Mouse (Mus musculus) neural tube, embryonic 10.5 days (tissue): ENCODE results near the gene Pcbp3.
"Not testable (repeated sequence)": the region's sequence is repeated elsewhere in the genome, so short reads cannot be mapped to it uniquely, and the experiment has no call there.

Experiments
- DNase-seq: peaks from one replicate; pipeline ENCODE4 v3.0.0-alpha.2; 2017; ENCODE audit warnings: low spot score; ENCODE audit errors: extremely low spot score

Gene Pcbp3

DNA sequence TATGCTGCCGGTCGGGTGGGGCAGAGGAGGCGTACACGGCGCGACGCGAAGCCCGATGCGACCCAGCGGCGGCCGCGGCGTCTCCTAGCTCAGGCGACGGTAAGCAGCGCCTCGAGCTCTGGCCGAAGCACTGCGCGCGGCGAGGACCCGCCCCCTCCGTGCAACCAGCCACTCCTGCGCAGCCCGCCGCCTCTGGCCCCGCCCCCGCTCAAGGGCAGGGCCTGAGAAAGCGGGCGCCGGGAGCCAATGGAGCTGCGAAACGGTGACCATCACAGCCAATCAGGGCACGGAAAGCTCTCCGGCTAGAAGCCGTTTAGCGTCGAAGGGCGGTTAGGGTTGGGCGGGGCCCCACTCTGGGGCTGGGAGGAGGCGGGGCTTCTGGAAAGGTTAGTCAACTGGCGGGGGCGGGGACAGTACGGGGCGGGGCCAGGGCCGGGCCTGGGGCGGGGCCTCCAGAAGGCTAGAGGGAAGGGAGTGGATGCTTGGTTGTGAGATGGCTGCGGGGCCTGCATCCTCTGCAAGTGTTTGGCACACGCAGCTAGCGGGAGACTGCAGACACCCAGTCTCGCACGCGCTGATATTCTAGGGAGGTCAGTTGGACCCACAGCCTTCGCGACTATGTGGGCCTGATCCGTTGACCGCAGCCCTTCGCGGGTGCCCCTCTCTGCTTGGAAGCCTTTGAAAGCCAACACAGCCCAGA is at the start of gene Pcbp3:
Gene Pcbp3 (minus strand): TSS at position 98 of the 700 bp plus-strand sequence.
- peak; percentile 98 for DNase-seq

DNA sequence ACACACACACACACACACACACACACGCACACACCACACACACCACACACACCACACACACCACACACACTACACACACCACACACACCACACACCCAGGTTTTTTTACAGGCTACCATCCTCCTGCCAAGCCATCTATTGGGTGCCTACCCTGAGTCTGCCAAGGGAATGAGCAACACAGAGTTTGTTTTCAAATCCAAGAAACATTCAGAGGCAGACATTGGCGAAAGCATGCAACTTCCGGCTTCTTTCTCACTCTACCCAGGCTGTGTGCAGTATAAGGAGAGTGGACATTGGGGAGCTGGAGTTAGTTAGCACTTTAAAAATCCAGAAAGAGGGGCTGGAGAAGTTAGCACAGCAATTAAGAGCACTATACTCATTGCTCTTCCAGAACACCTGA is 47.0 kb upstream of the Pcbp3 start:
- no peak for DNase-seq

DNA sequence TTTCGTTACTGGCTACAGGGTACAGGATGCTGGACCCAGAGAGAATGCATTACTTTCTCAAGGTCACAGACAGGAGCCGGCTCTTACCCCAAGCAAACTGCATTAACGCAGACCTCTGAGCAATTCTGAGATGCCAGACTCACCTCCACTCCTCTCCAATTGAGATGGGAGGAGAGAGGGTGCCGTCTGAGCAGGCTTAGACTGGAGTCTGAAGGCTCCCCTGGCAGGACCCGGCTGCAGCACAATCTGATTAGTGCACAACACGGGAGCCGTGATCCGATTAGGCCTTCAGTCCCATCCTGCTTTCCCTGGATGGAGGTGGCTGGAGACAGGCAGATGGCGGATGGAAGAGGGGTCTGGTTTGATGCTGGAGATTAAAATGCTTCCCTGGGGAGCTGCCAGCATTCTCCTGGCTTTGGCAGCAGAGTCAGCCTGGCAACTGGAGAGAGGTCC is 46.4 kb upstream of the Pcbp3 start:
- DNase-seq, result peak; percentile 65

DNA sequence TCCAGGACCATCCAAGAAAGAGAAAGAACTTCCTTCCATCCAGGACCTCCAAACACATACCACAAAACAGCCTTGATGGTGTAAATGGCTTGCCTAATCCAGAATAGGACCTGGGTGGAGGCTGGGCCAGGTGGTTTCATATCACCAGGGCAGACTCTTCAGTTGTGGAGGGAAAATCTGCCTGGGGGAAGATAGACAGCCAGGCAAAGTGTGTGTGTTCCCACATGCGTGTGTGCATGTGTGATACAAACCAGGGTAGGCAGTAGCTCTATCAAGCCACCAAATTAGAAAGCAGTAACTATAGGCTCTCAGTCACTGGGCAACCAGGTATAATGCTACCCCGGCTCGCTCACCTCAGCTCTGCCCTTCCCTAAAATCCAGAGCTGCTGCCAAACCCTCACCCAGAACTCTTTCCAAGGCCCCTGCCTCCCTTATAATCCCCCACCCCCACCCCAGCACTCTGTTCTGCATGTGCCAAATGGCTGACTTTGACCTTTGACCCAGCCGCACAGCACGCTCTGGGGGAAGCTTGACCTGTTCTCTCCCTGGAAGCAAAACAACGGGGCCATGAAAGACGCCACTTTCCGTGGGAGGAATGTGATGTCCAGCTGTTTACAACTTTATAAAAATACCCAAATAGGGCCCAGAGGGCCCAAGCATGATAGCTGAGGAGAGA is 45.9 kb upstream of the Pcbp3 start:
- no peak for DNase-seq

DNA sequence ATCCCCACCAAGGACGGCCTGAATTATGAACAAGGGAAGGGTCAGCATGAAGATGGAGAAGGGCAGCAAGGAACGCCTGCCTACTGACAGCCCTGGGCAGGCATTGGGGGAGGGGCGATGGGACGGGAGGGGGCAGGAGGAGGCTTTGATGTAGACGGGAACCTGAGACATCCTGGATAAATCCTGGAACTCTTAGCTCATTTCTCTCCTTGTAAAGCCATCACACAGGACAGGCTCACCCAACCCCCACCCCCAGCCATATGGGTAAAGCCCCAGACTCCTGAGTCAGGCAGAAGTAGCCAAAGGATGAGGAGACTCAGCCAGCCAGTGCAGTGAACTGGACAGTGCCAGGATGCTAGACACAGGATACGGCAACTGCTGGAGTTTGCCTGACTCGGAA is 43.2 kb upstream of the Pcbp3 start:
- peak; percentile 40 for DNase-seq

DNA sequence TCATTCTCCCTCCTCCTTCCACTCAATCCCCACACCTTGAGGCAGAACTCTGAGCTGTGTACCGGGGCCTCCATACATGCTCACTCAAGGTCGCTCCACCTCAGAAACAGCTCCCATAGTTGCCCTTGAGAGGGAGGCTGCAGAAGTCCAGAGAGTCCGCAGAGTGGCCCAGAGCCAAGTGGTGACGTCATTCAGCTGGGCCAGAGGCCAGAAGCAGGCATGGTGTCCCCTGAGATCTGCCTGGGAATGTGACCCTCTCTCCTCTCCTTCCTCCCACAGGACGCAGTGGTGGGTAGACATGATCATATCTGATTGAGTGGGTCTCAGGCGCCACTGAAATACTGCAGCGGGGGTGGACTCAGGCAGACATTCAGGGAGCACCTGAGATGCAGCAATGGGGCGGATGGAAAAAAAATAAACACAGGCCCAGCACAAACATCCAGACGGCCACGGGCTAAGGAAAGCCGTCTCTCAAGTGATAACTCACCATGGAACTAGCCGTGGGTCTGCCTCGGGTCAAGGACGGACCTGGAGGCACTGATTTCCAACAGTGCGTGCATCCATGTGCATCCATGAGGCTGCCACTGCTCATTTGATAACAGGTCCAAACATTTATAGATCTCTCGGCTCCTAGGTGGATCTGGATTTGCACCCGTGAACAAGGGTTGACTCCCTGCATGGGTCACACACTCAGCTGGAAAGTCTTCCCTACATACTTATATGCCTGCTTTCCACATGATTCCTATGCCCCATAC is 36.2 kb upstream of the Pcbp3 start:
- no peak for DNase-seq

DNA sequence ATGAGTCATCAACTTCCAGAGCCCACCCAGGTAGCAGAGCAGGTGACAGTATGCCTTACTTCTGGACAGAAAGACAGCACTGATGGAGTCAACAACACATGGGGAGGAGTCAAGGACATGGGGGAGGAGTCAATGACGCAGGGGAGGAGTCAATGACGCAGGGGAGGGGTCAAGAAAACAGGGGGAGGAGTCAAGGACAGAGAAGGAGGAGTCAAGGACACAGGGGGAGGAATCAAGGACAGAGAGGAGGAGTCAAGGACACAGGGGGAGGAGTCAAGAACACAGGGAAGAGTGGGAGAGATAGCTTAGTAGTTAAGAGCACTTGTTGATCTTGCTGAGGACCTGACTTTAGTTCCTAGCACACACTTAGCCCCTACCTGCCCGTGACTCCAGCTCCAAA is 30.8 kb upstream of the Pcbp3 start:
- no peak for DNase-seq

DNA sequence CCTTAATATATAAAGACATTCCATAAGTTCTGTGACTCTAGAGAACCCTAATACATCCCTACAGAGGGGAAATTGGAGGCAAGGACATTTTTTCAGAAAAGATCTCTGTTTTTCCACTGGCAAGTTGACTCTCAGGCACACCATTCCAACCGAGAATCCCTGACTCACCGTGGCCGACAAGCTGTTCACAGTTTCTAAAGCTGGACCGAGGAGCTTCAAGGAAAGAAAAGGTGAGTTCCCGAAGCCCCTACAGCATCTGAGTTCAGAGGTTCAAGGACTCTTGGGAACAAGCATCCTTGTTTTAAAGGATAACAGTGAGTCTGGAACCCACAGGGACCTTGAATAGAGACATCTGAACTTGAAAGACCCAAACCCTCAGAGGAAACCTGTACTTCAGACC is 26.9 kb upstream of the Pcbp3 start:
- DNase-seq, result no peak

DNA sequence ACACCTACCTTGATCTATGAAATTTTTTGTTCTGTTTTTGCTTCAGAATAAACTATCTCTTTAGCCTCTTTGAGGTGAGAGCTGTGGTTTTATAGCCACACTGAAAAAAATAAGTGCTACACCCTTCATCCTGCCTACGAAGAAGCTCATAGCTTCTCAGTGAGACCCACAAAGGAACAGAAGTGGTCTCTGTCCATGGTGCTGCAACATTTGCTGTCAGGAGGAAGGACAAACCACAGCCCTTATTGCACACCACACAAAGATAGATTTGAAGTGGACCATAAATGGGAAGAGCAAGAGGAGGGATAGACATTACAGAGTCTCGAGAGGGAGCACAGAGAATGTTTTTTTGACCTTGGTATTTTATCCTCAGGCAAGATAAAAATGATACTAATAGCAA is 16.4 kb upstream of the Pcbp3 start:
- DNase-seq, result no peak

DNA sequence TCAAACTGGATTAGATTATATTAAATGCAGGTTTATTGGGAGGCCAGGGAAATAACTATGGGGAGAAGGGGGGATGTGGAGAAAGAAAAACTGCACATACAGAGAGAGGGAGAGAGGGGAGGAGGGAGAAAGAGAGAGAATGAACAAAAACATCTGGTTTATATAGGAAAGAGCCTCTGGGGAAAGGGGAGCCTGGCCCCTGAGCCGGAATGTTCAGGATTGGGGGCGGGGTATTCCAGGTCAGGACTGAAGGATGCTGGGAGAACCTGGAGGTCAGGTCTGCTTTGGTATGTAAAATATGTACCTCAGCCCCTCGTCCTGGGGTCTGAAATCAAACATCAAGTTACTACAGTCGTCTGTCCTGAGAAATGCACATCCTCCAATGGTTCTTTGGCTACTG is 15.0 kb upstream of the Pcbp3 start:
- no peak for DNase-seq

DNA sequence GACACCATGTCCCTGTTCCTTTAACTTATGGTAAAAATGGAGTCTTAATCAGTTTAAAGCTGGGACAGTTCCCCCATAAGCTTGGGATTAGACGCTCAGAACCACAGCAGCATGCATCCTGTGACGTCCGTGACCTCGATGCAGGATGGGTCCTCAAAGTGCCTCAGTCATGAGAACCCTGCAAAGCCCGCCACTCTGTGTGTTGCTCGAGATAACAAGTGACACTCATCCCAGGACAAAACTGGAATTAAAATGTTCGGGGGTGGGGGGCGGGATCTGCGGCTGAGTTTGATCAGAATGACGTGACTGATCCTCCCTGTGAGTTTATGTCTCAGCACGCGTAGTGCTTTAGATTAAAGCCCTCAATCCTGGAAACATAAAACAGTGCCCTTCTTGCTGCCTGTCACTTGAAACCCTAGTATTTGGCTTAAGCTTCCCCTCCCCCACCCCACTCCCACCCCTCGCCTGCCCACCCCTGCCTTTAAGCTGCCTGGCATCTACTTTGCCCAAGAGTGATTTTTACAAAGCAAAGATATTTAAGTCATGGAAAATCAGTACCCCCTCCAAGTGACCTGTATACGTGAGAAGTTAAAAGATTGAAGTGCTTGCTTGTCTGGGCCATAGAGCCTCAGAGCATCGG is 12.2 kb upstream of the Pcbp3 start:
- DNase-seq, result no peak

DNA sequence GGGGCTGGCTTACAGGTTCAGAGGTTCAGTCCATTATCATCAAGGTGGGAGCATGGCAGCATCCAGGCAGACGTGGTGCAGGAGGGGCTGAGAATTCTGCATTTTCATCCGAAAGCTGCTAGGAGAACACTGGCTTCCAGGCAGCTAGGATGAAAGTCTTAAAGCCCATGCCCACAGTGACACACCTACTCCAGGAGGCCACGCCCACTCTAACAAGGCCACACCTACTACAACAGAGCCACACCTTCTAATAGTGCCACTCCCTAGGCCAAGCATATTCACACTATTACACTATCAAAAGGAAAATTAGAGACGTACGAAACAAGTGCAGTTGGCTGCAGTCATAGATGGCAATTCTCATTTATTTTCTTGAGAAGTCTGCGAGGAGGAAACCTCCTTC is 10.6 kb upstream of the Pcbp3 start:
- not testable (repeated sequence) for DNase-seq

DNA sequence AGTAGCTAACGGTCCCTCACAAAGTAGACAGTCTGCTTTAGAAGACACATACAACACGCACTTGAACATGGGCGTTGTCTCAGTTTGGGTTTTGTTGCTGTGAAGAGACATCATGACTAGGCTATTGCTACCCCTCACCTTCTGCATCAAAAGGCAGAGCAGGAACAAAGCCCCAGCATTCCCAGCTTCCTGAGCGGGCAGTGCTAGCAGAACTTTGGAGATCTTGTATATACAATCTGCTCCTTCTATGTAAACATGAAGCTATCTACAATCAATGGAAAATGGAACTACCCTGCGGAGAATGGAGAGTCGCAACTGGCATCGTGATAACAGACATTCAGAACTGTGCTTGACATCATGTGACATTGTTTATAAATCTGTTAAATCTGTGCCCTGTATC is 9.3 kb upstream of the Pcbp3 start:
- no peak for DNase-seq

DNA sequence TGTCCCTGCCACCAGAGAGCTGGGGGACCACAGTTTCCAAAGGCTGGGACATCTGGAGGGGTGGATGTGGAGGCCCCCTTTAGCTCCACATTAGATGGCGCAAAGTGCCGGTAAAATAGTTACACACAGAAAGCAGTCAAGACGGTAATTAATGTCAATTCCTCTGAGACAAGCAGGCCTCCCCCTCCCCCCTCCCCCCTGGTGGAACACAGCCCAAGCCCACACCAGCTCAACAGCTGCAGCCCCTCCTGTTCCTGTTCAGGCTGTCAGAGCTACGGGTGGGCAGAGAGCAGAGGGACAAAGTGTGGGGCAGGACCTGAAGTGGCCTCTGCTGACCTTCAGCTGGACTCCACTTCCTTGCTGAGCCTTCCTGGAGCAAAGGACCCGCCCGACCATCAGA is 2.7 kb upstream of the Pcbp3 start:
- peak; percentile 59 for DNase-seq

DNA sequence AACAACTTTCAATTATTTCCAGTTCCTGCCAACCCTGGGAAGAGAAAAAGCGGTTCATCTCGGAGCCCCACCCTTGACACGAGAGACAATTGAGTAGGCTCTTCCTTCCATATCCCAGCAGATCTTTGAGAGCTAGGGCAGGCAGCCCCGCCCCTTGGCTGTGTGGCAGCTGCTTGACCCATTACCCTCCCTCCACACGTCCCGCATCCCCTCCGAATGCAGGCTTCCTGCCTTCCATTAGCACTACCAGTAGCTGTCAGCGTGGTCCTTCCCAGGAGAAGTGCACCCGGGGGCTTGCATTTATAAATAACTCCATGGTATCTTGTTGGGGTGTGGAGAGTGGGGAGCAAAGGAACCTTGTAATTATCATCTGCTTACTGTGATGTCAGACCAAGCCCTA is 2.3 kb upstream of the Pcbp3 start:
- DNase-seq, result no peak

DNA sequence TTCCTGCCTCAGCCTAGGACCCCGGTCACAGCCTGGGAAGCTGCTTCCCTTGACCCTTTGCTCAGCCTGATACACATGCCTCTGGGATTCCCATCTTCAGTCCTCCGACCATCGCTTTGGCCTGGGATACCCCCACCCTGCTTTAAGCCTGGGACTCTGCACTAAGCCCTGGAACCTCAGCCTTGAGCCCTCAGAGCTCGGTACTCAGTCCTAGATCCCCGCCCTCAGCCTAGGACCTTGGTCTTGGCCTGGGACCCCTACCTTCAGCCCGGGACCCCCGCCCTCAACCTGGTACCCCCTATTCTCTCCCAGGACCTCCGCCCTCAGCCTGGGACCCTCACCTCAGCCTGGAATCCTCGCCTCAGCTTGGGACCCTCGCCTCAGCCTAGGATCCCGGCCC is 531 bp downstream of the Pcbp3 start:
- DNase-seq, result no peak

DNA sequence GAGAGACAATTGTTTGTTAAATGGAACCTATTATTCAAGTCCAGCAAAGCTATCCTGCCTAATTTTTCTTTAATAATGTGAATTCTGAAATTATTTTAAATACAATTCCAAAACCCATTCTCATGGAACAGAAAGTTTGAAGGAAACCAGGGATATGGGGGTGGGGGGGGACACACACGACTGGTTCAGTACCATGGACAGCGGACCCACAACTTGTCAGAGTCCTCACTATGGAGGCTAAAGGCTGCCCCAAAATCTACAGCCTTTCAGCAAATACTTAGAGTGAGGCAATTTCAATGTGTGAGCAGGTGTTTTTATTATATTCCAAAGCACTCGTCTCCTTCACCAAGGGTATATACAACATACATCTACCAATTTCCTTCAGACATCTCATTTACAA is 3.5 kb downstream of the Pcbp3 start:
- DNase-seq, result peak; percentile 18

DNA sequence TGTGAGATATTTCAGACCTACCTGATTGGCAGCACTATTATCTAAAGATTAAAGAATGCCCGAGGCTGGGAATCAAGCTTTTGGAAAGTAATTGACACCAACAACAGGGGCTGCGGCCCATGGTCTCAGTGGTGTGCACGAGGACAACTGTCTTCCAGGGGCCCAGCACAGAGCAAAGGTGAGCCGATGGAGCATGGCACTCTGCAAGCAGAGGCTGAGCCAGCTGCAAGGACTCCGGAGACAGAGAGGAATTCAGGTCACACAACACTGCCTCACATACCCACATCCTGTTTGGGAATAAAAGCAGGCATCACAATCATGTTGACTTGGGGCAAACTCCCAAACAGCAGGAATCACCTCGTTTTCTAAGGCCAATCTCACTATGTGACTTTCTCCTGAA is 5.5 kb downstream of the Pcbp3 start:
- DNase-seq, result no peak

DNA sequence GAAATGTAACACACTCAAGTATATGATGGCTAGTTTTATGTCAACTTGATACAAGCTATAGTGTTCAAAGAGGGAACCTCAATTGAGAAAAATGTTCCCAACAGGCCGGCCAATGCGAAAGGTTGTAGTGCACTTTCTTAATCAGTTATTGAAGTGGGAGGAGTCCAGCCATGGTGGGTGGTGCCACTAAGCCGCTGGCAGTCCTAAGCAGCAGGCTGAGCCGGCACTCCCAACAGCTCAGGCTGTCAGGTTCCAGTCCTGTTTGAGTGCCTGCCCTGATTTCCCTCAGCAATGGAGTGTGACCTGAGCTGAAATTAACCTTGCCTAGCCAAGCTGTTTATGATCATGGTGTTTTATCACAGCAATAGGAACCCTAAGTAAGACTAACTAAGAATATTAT is 20.6 kb downstream of the Pcbp3 start:
- no peak for DNase-seq

DNA sequence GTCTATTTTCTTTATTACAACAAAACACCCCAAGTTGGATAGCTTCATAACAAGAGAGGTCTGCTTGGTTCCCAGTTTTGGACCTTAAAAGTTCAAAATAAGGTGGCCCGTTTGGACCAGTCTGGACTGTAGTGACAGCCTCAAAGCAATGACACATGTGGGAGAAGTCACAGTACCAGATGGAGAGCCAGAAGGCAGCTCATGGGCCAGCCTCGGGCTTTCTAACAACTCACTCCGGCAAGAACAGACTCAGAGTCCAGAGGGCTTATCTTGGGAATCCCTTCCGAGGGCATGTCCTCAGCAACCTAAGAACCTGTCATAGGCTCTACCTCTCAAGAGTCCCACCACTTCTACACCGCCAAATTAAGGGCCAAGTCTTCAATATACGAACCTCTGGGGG is 24.9 kb downstream of the Pcbp3 start:
- no peak for DNase-seq

DNA sequence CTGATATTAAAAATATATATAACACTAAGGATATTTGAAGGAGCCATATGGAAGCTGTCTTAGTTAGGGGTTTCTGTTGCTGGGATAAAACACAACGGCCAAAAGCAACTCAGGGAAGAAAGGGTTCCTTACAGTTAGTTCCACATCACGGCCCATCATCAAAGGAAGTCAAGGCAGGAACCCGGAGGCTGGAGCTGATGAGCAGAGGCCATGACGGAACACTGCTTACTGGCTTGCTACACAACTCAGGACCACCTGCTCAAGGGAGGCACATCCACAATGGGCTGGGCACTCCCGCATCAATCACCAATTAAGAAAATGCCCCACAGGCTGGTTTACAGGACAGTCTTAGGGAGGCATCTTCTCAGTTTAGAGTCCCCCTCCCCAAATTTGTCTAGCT is 26.9 kb downstream of the Pcbp3 start:
- no peak for DNase-seq

DNA sequence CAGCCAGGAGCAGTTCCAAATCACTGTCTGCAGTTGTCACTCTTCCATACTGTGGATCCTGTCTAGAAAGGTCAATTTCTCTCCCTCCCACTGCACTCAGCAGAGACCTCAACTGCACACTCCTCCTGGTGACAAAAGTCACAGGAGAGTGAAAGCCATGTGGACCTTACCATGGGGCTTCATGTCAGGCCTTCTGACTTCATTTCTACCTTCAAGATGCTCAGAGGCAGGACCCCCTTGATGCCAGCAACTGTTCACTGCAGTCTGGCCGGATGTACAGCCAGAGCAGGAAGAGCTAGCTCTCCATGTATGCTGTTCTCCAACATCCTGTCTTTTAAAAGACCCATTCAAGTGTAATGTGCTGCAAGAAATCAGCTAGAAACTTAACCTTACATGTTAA is 29.9 kb downstream of the Pcbp3 start:
- DNase-seq, result no peak
